Mouse (Mus musculus) adrenal gland, postnatal 14 days (tissue): ENCODE results near the gene Prss22. TPM values are rescaled to one million over a fixed set of nuclear protein-coding genes. Genes with fewer than 3 reads are reported as not detected.
"Not testable (repeated sequence)": the region's sequence is repeated elsewhere in the genome, so short reads cannot be mapped to it uniquely, and the experiment has no call there.

Experiments
- DNase-seq: peaks from one replicate; pipeline ENCODE4 v3.0.0; 2021; ENCODE audit warnings: mixed read lengths
- microRNA-seq, 2 experiments: library from miRNA; unstranded; fragments of <30 nt; microRNA quantifications; one replicate each; pipeline ENCODE4 v1.2.0; 2021
- total RNA-seq: library from RNA; stranded (reverse); gene quantifications from 2 replicates; pipeline ENCODE4 v1.2.3, GENCODE M21; 2021

Prss22 gene
- total RNA-seq, 1 experiment from 2014 or later = not detected

DNA sequence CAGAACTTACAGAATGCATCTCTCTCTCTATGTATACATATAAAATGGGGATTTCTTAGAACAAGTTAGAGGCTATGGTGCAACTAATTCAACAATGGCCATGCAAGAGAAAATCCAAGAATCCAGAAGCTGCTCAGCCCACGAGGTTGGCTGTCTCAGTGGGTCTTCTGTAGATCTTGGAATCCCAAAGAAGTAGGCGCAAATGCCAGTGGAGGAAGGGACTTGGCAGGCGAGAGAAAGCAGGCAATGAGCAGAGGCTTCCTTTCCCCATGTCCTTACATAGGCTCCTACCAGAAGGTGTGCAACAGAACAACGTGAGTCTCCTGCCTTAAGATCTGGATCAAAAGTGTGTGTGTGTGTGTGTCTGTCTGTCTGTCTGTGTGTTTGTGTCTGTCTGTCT is 50.4 kb downstream of the Prss22 start:
- not testable (repeated sequence) for DNase-seq

Small RNA genes lying within 50 kb of the gene (microRNA-seq; reads per million reads assigned to microRNA genes)
- gene Gm27700 = 0 reads per million in 2 experiments

Other genes starting within 250 kb of the Prss22 start
- gene Flywch1, start 226.5 kb downstream of the Prss22 start, total RNA-seq = 44.4 and 46.4 TPM in 2 replicates
- 6.5 and 9.8 TPM in 2 replicates for gene Flywch2, start 212.0 kb downstream of the Prss22 start, total RNA-seq
- 515 and 599 TPM in 2 replicates for gene Srrm2, start 207.6 kb downstream of the Prss22 start, total RNA-seq
- gene Elob, start 169.0 kb downstream of the Prss22 start, total RNA-seq = 376 and 380 TPM in 2 replicates
- not detected in 2 replicates for gene Prss33, start 162.0 kb downstream of the Prss22 start, total RNA-seq
- gene Prss32, start 154.2 kb downstream of the Prss22 start, total RNA-seq = not detected in 2 replicates
- 0.56 TPM in 1 of 2 replicates, not detected in the other for gene Prss41, start 153.9 kb downstream of the Prss22 start, total RNA-seq
- gene Prss21, start 130.0 kb downstream of the Prss22 start, total RNA-seq = not detected in 2 replicates
- not detected in 2 replicates for gene Dcpp1, start 117.2 kb downstream of the Prss22 start, total RNA-seq
- gene Dcpp2, start 117.2 kb downstream of the Prss22 start, total RNA-seq = not detected in 2 replicates
- not detected in 2 replicates for gene Dcpp3, start 80.6 kb downstream of the Prss22 start, total RNA-seq
- not detected in 2 replicates for gene Sbp, start 56.4 kb downstream of the Prss22 start, total RNA-seq
- gene Sbpl, start 42.8 kb downstream of the Prss22 start, total RNA-seq = not detected in 2 replicates
- 0.34 and 0.37 TPM in 2 replicates for gene Prss30, start 17.5 kb downstream of the Prss22 start, total RNA-seq
- 0.41 and 1.6 TPM in 2 replicates for gene Prss27, start 40.0 kb upstream of the Prss22 start, total RNA-seq
- gene Kctd5, start 75.4 kb upstream of the Prss22 start, total RNA-seq = 19.1 and 21.9 TPM in 2 replicates
- gene Pdpk1, start 152.8 kb upstream of the Prss22 start, total RNA-seq = 49.1 and 53.7 TPM in 2 replicates
- gene Amdhd2, start 165.7 kb upstream of the Prss22 start, total RNA-seq = 35.8 and 37.2 TPM in 2 replicates
- gene Atp6v0c, start 171.6 kb upstream of the Prss22 start, total RNA-seq = 346 and 376 TPM in 2 replicates
- 11.0 and 14.6 TPM in 2 replicates for gene Tbc1d24, start 207.5 kb upstream of the Prss22 start, total RNA-seq
- gene Ntn3, start 211.4 kb upstream of the Prss22 start, total RNA-seq = 2.1 and 2.9 TPM in 2 replicates
- 9.2 and 14.0 TPM in 2 replicates for gene Tedc2, start 222.8 kb upstream of the Prss22 start, total RNA-seq